Mouse (Mus musculus) neural tube, embryonic 14.5 days (tissue): Measurements from ENCODE around the gene Rd3l. TPM values are rescaled to one million over a fixed set of nuclear protein-coding genes. Genes with fewer than 3 reads are reported as not detected.

Experiments used
- ATAC-seq: fragments of 200-750 bp; cut with Nextera tagmentation; 2 replicates; pipeline ENCODE4 v1.8.0; 2017; ENCODE audit warnings: low read depth, mild to moderate bottlenecking, moderate TSS enrichment, moderate library complexity
- H3K27ac ChIP-seq: fragments of 300-500 bp; sonication (generic); 2 replicates; pipeline ENCODE4 v1.5.1; 2014; ENCODE audit warnings: low read depth, mild to moderate bottlenecking, control low read depth, low read length, moderate library complexity, mixed read lengths
- H3K27me3 ChIP-seq: fragments of 300-500 bp; sonication (generic); 2 replicates; pipeline ENCODE4 v1.6.1; 2014; ENCODE audit warnings: low read length; ENCODE audit not compliant: control insufficient read depth, insufficient read depth
- H3K36me3 ChIP-seq: fragments of 300-500 bp; sonication (generic); 2 replicates; pipeline ENCODE4 v1.6.1; 2014; ENCODE audit warnings: low read length, mixed read lengths; ENCODE audit not compliant: control insufficient read depth, insufficient read depth
- H3K4me1 ChIP-seq: fragments of 300-500 bp; sonication (generic); 2 replicates; pipeline ENCODE4 v1.6.1; 2014; ENCODE audit warnings: low read length; ENCODE audit not compliant: control insufficient read depth, insufficient read depth
- H3K4me2 ChIP-seq: fragments of 300-500 bp; sonication (generic); 2 replicates; pipeline ENCODE4 v1.6.1; 2014; ENCODE audit warnings: mild to moderate bottlenecking, low read depth, low read length, control low read depth
- H3K4me3 ChIP-seq: fragments of 300-500 bp; sonication (generic); 2 replicates; pipeline ENCODE4 v1.5.1; 2014; ENCODE audit warnings: low read depth, low read length, control low read depth, mixed read lengths
- H3K9ac ChIP-seq: fragments of 300-500 bp; sonication (generic); replicated peaks from 2 replicates; pipeline ENCODE4 v1.6.1; 2014; ENCODE audit warnings: low read depth, mild to moderate bottlenecking, control low read depth, low read length, mixed read lengths
- H3K9me3 ChIP-seq: fragments of 300-500 bp; sonication (generic); 2 replicates; pipeline ENCODE4 v1.6.1; 2016; ENCODE audit warnings: low read length; ENCODE audit not compliant: control insufficient read depth
- WGBS: fragments of 180-500 bp; shearing (Covaris S2); extraction: QIAGEN DNeasy Blood & Tissue Kit; methylation state at CpG from one replicate; pipeline ENCODE4 v1.1.7; 2014; 5-methylcytosine and 5-hydroxymethylcytosine counted together
- polyA plus RNA-seq: library from polyadenylated mRNA; unstranded; fragments of >200 nt; fragmentation: Nextera tagmentation; extraction: Ambion mirVana; gene quantifications from 2 replicates; pipeline ENCODE4 v1.2.1, GENCODE M21; 2014

Gene Rd3l
- polyA plus RNA-seq, 1 experiment from 2014 or later: not detected

GRCm38 (mm10) chr12:111936706-111937550 lies 44.2 kb downstream of the Rd3l start:
- H3K27me3 ChIP-seq: no peaks in the 10 kb centered on the region
- H3K9ac ChIP-seq: no peak overlapping the region
- H3K9me3 ChIP-seq: no peaks in the 10 kb centered on the region
- 42% methylated on average over 24 of the region's 24 CpGs for WGBS
- H3K36me3 ChIP-seq: no peaks in the 10 kb centered on the region
- H3K4me2 ChIP-seq: no peak overlapping the region
- no peak for ATAC-seq
- no peak overlapping the region for H3K4me3 ChIP-seq
- H3K4me1 ChIP-seq: 0 out of 2 replicates have a peak, but pooled peaks cover 8% of the 10 kb centered on the region
- no peak overlapping the region for H3K27ac ChIP-seq

GRCm38 (mm10) chr12:111933971-111934370 lies 47.1 kb downstream of the Rd3l start:
- WGBS: 89% methylated on average over 2 of the region's 2 CpGs
- Histone ChIP-seq H3K36me3 (no peaks in the 10 kb centered on the region), H3K4me2 (no peak overlapping the region), H3K4me1 (0 out of 2 replicates have a peak, but pooled peaks cover 8% of the 10 kb centered on the region), H3K9ac (no peak overlapping the region), H3K27me3 (no peaks in the 10 kb centered on the region), H3K4me3 (no peak overlapping the region), H3K27ac (no peak overlapping the region), H3K9me3 (no peaks in the 10 kb centered on the region)
- no peak for ATAC-seq

- ATAC-seq: no peak; the same call in 1 of the 2 replicates
- Histone ChIP-seq H3K4me1 (0 out of 2 replicates have a peak, but pooled peaks cover 8% of the 10 kb centered on the region), H3K4me2 (no peak overlapping the region), H3K9ac (no peak overlapping the region), H3K27me3 (no peaks in the 10 kb centered on the region), H3K9me3 (no peaks in the 10 kb centered on the region), H3K4me3 (no peak overlapping the region), H3K27ac (no peak overlapping the region), H3K36me3 (no peaks in the 10 kb centered on the region)
- 57% methylated on average over 11 of the region's 11 CpGs for WGBS
These were observed 47.9 kb downstream of the Rd3l start for GRCm38 (mm10) chr12:111933032-111933704.

- no peaks in the 10 kb centered on the region for H3K9me3 ChIP-seq
- H3K9ac ChIP-seq: no peak overlapping the region
- H3K4me1 ChIP-seq: 0 out of 2 replicates have a peak, but pooled peaks cover 8% of the 10 kb centered on the region
- no peak overlapping the region for H3K4me3 ChIP-seq
- no peaks in the 10 kb centered on the region for H3K27me3 ChIP-seq
- no peak overlapping the region for H3K4me2 ChIP-seq
- WGBS: 79% methylated on average over 3 of the region's 3 CpGs
- ATAC-seq: no peak
- H3K27ac ChIP-seq: no peak overlapping the region
- H3K36me3 ChIP-seq: no peaks in the 10 kb centered on the region
These were observed 48.6 kb downstream of the Rd3l start for GRCm38 (mm10) chr12:111932513-111932912.

- Histone ChIP-seq H3K9me3 (no peaks in the 10 kb centered on the region), H3K4me3 (no peak overlapping the region), H3K9ac (no peak overlapping the region), H3K4me2 (no peak overlapping the region), H3K27ac (no peak overlapping the region), H3K4me1 (0 out of 2 replicates have a peak, but pooled peaks cover 3% of the 10 kb centered on the region), H3K36me3 (no peaks in the 10 kb centered on the region), H3K27me3 (no peaks in the 10 kb centered on the region)
- WGBS: 93% methylated on average over 9 of the region's 9 CpGs
- ATAC-seq: no peak
These were observed 49.6 kb downstream of the Rd3l start for GRCm38 (mm10) chr12:111931411-111932025.

Other genes starting within 250 kb of the Rd3l start
- 598 and 669 TPM in 2 replicates for gene Klc1, start 222.5 kb downstream of the Rd3l start, polyA plus RNA-seq
- 2.9 and 3.4 TPM in 2 replicates for gene Xrcc3, start 167.4 kb downstream of the Rd3l start, polyA plus RNA-seq
- gene Zfyve21, start 167.1 kb downstream of the Rd3l start, polyA plus RNA-seq: 30.5 and 39.6 TPM in 2 replicates
- gene Ppp1r13b, start 73.2 kb downstream of the Rd3l start, polyA plus RNA-seq: 40.0 and 40.1 TPM in 2 replicates
- gene Atp5mpl, start 14.3 kb downstream of the Rd3l start, polyA plus RNA-seq: 737 and 896 TPM in 2 replicates
- 0.17 and 0.89 TPM in 2 replicates for gene Tdrd9, start 9.8 kb downstream of the Rd3l start, polyA plus RNA-seq
- 0.23 and 0.26 TPM in 2 replicates for gene Aspg, start 125.4 kb upstream of the Rd3l start, polyA plus RNA-seq
- 3.5 and 4.4 TPM in 2 replicates for gene Kif26a, start 164.9 kb upstream of the Rd3l start, polyA plus RNA-seq